Mouse (Mus musculus) Muller cell, postnatal 12 days (primary cell): ENCODE measurements at regions not wholly inside any gene's neighbourhood (a gene's known extent, or its start where the extent isn't known, plus 50 kb on each side); places are given as distances from the start of the nearest gene placed in this dataset.

Experiments
- DNase-seq: peaks from one replicate; pipeline ENCODE4 v3.0.0-alpha.2; 2015; ENCODE audit errors: inconsistent ontology term

DNA sequence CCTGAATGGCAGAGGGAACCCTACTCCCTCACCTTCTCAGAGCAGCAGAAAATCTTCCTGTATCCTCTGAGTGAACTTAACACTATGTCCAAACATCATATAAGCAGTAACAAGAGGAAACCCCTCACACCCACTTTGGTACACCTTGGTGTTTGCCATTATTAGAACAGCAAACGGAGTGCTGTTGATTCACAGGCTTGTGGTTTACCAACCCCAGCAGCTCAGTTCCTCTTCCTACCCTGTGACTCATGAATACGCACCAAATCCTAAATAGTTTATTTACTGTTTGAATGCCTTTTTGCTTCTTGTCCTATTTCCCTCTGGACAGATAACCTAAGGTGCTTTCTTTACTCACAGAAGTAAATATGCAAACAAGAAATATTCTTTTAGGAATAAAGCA is 233.3 kb downstream of the Foxa2 start:
- DNase-seq, result no peak

- peak; percentile 43 for DNase-seq
Measured at GRCm38 (mm10) chr2:147808036-147808675, 238.6 kb downstream of the Foxa2 start.

- peak; percentile 40 for DNase-seq
Measured at GRCm38 (mm10) chr2:147803102-147803501, 243.7 kb downstream of the Foxa2 start.

DNA sequence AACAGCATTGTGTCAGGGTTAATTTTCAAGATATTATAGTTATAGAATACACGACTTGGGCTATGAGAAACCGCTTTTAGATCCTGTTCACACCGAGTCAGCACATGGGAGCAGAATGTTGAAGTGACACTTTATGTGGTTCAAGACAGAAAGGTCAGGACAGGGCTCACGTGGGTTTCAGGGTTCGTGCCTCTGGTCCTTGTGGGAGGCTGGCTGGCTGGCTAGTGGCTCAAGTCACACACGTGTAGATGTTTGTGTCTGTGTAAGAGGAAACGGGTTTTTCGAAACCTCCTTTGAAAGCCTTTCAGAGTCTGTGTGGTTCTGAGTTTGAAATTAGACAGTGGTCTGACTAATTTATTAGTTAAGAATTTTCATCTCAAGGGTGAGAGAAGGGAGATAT is 255.3 kb downstream of the Foxa2 start:
- no peak for DNase-seq

- DNase-seq, result no peak
Measured at GRCm38 (mm10) chr2:147789877-147790276, 256.9 kb downstream of the Foxa2 start.

DNA sequence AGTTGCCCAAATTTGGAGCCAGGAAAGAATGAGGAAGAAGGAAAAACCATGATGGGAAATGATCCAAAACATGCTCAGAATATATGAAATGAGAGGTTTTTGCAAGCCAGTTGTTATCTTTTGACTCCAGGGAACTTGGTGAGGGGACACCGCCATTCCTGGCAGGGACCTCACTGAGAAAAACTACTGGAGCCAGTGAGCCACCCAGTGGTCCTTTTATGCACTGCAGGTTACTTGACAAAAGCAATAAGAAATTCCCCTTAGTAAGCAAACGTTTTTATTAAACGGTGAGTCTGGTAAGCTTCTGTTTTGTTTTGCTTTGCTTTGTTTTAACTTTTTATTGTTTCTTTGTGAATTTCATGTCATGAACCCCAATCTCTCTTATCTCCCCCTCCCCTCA is 257.5 kb downstream of the Foxa2 start:
- DNase-seq, result peak; percentile 55

DNA sequence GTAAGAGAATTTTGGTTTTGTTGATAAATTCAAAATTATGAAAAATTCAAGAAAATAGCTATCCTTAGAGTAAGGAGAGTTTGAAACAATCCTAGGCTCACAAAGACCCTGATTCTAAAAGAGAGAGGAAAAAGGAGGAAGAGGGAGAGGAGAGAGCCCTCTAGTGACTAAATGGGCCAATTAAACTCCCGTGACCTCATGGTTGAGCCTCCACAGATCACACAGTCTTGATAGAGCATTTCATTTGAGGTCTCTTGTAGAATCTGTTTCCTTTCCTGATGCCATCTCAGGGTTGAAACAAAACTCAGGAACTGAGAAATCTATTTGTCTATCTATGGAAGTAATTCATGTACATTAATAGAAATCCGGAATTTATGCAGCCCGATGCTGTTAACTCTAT is 258.8 kb downstream of the Foxa2 start:
- no peak for DNase-seq

DNA sequence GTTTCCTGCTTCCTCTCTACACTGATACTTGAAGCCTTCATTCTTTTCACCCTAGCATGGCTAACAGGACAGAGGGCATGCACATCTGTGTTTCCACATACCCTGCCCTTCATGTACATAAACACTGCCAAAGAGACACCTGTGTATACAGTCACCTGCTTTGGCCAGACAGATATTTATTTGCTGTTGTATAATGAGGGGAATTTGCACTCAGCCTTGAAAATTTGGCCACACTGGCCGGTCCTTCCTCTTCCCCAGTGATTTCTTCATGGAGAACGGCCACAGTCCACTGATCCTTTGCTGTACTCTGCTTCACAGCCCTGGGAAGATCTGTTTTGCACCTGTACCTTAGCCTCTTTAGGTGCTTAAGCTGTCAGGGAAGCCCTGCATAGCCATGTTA is 264.3 kb downstream of the Foxa2 start:
- DNase-seq, result no peak

DNA sequence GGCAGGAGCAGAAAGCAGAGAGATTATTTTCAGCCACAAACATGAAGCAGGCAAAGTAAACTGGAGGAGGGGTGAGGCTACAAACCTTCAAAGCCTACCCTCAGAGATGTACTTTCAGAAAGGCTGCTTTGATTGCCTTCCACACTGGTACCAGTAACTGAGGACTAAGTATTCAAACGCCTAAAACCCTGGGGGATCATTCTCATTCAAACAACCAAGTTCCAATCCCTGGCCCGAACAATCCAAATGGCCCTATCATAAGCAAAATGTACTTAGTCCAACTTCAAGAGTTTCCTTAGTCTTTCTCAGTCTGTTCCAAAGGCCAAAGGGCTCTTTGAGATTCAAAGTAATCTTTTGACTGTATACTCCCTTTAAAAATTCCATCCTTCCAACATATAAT is 270.5 kb downstream of the Foxa2 start:
- no peak for DNase-seq

GRCm38 (mm10) chr2:147772579-147772978 is 274.2 kb downstream of the Foxa2 start:
- no peak for DNase-seq

DNA sequence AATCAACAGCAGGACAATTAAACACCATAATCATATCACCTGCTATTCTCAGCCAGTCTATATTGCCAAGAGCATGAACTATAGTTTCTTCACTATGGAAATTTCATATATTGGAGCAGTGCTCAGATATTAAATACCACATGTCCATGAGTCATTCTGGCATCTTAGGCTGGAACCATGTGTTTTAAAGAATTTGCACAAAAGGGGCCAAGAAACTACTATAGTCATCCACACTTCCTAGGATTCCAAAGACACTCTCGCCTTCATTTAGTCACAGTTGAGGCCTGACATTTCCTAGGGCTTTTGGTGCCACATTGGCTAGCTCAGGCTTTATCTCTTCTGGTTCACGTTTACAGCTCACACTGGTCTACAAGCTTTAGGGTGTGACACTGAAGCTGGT is 293.7 kb downstream of the Foxa2 start:
- DNase-seq, result no peak

DNA sequence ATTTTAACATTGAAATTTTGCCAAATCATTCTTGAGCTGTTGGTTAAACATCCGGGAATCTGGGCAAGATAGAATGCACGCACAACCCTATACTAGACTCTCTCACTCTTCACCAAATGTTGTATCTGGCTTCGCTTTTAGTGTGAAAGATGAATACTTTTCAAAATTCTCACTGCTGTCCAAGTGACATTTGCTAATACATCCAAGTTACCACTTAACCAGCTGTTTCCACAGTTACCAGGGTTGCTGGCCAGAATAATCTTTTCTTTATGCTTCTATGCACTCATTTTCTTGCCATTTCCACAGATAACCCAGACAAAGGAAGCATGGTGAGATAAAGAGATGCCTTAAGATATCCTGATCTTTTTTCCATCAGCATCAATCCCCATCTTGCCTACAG is 294.9 kb downstream of the Foxa2 start:
- no peak for DNase-seq

- peak; percentile 8 for DNase-seq
Measured at GRCm38 (mm10) chr2:147748006-147748405, 298.8 kb downstream of the Foxa2 start.

- peak; percentile 91 for DNase-seq
Measured at GRCm38 (mm10) chr2:147743908-147744307, 302.9 kb downstream of the Foxa2 start.

- DNase-seq, result peak; percentile 48
Measured at GRCm38 (mm10) chr2:147738307-147738872, 308.4 kb downstream of the Foxa2 start.

DNA sequence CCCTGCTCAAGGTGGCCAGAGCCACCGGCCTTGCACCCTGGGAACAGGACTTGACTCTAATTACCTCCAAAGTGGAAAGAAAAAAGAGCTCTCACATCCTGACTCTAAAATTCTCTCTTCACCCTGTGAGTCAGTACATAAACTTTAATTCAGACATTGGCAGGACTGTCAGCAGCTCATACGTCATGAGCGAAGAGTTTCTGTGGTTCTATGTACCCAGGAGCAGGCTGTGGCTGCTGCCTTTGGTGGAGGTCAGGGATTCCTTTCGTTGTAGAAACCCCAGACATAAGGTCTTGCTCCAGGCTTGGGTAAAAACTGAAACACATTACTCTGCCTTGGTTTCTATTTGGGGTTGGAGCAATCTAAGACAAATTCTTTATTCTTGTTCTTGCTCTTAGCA is 319.4 kb downstream of the Foxa2 start:
- DNase-seq, result no peak

GRCm38 (mm10) chr2:147718936-147719335 is 327.8 kb downstream of the Foxa2 start:
- DNase-seq, result no peak

GRCm38 (mm10) chr2:147717484-147717947 is 329.3 kb downstream of the Foxa2 start:
- DNase-seq, result no peak

DNA sequence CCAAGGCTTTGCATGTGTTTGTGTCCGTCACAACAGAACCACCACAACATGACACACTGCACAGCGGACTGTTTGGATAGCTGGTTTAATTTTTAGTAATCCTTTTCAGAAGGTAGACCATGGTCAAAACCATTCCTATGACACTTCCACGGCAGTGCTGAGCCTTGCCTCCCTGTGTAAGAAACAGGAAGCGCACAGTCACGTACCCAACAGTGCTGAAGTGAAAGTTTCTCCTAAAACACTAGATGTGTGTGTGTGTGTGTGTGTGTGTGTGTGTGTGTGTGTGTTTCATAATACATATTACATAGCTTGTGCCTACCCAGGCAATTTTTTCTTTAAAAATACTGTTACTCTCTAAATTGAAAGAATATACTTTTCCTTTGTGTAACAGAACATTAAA is 331.0 kb downstream of the Foxa2 start:
- DNase-seq, result no peak

- peak; percentile 22 for DNase-seq
Measured at GRCm38 (mm10) chr2:147710593-147711265, 336.0 kb downstream of the Foxa2 start.

DNA sequence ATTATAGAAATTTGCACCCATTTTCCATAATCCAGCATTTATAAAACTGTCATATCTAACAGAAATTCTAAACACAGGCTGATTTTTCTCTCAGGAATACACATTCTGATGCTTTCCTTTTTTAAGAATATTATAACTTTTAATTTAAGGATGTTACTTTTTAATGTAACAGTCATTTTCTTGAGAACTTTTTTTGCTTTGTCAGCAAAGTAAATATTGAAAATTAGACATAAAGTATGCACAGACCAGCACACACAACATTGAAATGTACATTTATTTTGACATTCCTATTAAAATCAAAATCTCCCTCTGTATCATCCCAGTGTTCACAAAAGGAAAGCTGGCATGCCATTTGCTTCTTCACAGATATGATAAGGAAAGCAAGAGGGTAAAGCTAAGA is 337.0 kb downstream of the Foxa2 start:
- DNase-seq, result no peak

DNA sequence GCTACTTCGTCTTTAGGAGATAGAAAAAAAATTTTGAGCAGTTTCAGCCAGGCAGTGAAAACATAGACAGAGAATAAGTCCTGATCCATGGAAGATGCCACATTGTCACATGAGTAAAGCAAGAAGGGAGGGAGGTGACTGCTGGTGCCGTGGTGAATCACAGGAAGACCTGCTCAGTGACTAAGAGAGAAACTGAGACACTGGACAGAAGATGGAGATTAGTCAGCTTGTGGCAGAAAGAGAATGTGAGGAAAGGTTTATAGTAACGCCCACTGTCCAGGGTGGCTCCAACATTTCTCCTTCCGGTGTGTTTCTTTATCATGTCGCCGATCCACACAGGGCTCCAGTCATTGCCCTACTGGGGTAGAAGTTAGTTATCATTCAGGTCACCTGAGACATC is 339.6 kb downstream of the Foxa2 start:
- no peak for DNase-seq

DNA sequence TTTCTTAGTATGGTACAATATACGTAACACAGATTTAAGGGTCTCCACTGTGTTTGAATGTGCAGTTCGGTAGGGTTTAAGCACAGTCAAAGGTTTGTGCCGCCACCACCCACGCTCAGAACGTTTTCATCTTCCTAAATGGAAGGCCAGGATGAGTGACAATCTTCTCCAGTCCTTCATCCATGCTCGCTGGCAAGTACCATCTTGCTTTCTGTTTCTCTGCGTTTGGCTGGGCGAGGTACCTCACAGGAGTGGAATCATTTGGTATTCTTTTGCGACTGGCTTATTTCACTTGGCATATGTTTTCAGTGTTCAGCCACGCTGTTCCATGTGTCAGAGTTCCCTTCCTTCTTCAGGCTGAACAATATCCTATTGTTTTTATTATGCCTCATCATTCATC is 342.3 kb downstream of the Pax1 start:
- DNase-seq, result no peak
